Mouse (Mus musculus) thymus, postnatal 14 days (tissue): ENCODE data around the gene Adamts17.

Source experiments
- DNase-seq: peaks from one replicate; pipeline ENCODE4 v3.0.0; 2021

Gene Adamts17

DNA sequence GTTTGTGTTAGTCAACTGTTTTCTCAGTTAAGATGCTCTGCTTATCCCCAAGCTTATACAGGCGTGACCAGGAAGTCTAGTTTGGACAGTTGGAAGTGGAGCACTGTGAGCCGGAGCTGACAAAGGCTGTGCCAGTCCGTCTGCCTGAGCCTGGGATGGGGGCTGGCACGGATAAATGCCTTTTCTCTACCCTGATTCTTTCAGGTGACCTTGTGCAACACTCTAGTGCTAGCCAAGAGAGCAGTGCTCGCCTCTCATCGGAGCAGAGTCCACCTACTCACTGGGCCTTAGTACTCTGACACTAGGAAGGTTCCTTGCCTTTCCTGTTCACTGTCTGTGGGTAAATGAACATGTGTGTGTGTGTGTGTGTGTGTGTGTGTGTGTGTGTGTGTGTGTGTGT lies 95.5 kb downstream of the Adamts17 start:
- no peak for DNase-seq

GRCm38 (mm10) chr7:66936042-66936755 lies 96.7 kb downstream of the Adamts17 start:
- no peak for DNase-seq

- no peak for DNase-seq
Observed at GRCm38 (mm10) chr7:66936911-66937310, 97.4 kb downstream of the Adamts17 start.

DNA sequence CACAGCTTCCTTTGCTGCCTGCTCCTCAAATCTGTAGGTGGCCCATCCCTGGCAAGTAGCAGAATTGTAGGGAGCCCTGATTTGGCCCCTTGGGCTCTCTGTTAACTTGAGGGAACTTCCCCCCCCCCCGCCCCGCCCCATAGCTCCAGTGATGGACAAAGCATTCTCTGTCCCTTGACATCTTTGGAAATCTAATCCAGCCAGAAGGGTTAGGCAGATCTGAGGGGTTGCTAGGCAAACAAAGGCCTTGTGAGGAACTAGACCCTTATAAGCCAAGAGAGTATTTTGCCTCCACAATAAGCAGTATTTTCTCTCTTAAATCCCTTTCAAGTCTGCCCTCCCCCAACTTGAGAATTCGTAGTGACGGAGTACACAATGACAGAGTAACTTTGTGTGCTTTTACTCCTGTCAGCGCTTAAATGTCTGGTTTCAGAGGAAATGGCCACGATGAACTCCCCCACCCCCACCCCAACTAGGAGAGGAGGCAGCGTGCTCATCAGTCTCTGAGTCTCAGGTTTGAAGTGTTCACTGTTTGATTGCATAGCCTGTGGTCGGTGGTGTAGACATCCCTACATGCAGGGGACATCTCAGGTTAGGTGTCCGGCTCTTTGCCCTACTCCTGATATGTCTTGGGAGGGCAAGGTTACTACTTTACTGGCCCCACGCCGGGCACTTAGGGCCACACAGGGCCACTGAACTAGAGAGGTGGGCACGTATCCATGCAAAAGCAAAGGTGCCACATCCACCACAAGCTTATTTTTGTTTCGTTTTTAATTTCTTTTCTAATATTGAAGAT lies 99.7 kb downstream of the Adamts17 start:
- no peak for DNase-seq

DNA sequence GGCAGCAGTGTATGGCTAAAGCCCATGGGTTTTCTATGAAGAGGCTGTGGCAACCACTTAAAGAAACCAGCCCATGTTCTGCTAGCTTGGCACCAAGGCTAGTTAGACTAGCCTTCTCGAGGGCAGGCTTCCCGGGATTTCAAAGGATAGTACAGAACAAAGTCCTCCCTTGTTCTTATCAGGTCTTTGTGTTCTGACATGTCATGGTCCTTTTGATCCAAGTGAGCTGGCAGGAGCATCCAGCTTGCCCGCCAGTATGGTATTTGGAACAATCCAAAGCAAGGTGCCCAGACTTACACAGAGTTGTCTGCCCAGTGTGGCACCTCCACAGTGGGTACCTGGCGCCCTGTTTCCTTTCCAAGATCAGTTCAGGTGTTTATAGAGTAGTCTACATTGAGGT lies 101.2 kb downstream of the Adamts17 start:
- no peak for DNase-seq

DNA sequence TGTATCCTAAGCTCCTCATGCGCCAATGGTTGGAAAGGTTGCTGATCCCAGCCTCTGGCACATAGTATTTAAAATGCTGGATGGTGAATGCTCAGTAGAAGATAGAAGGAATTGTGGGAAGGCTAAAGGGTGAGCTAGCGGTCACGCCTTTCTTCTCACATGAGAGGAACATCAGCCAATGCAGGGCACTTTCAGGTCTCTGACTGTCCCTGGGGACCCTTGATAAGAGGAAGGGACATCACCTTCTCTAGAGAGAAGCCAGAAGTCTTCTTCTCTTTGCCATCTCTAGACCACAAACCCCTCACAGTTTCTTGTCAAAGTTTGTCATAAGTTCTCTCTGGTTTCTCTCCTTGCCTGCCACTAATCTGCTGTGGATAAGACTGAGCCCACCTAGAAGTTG lies 109.5 kb downstream of the Adamts17 start:
- DNase-seq = no peak

- DNase-seq = peak; percentile 2
Observed at GRCm38 (mm10) chr7:66952921-66953320, 113.4 kb downstream of the Adamts17 start.

DNA sequence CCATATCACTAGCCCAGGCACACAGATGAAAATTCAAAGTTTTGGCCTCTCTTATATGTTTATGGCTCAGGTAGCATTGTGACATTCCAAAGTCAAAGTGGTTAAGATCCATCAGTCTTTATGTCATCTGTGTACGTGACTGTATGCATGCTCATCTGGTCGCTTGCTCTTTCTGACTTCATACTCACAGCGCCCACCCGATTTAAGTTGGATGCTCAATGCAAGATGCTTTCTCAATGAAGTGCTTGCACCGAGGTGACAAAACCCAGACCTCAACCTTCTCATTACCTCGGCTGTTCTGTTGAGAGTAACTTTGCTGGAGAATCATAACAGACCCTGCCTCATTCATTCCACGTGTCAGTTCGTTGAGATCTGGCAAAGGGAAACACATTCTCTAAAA lies 114.5 kb downstream of the Adamts17 start:
- DNase-seq = no peak

DNA sequence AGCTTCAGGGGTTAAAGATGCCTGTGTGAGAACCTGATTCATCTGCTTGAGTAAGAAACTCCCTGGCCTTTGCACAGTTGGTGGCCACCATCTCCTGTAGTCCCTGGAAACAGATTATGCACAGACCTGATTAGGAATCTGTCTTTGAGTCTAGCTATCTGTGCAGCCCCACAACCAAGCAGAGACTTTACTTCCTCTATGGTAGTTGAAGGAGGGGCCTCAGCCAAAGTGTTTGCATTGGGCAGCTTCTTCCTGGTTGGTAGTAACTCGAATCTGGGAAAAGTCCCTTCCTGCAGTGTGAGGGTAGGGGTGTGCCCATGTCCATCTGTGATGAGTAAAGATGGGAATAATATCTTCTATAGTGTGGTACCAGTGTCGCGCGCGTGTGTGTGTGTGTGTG lies 115.2 kb downstream of the Adamts17 start:
- peak; percentile 3 for DNase-seq

- peak; percentile 2 for DNase-seq
Observed at GRCm38 (mm10) chr7:66955455-66955919, 116.0 kb downstream of the Adamts17 start.

- peak; percentile 2 for DNase-seq
Observed at GRCm38 (mm10) chr7:66955978-66956377, 116.4 kb downstream of the Adamts17 start.

GRCm38 (mm10) chr7:66957764-66958163 lies 118.2 kb downstream of the Adamts17 start:
- peak; percentile 1 for DNase-seq

DNA sequence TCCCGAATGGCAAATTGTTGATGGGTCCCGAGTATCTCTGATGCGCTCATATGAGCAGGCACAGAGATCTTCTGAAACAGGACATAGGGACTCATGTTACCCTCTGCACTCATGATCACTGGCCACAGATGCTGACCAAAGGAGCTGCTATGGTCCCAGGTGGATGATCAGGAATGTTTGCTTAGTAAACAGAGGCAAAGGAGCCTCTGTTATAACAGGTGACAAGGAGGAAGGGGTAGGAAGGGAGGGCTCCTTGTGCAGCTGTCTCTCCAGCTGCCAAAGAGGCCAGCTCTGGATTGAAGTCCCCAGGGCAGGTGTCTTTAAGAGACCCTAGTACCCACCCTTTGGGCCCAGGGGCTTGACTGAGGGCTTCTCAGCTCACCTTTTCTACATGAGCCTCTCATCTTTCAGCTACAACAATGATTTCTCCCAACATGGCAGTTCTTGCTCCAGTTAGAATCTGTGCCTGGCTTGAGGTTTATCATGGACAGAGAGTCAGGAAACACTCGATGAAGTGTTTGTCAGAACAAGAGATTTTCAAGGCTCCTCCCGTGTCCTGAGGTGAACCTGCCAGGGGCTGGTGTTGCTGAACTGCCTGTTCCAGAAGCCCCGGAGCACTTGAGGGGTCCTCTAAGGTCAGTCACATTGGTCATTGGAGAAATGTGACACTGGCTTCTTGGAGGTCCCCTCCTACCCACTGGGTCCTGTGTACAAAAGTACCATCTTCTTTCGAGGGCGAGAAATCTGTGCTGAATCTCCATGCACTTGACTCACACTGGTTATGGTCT lies 120.9 kb downstream of the Adamts17 start:
- peak; percentile 35 for DNase-seq

DNA sequence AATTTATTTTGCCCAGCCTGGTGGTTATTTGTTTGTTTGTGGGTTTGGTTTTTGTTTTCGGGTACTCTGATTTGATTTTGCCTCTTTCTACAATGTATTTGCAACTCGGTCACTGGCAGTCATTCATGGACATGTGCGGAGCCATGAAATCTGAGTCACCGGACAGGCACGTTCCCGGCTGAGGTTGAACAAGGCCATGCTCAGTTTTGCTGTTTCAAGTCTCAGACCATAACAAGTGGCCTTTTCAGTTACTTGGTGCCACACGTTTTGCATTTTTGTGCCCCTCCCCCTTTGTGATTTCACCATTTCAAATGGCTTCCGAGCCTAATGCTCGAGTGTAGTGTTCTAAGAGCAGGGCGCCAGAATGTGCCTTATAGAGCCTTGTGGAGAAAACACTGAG lies 123.2 kb downstream of the Adamts17 start:
- peak; percentile 1 for DNase-seq

DNA sequence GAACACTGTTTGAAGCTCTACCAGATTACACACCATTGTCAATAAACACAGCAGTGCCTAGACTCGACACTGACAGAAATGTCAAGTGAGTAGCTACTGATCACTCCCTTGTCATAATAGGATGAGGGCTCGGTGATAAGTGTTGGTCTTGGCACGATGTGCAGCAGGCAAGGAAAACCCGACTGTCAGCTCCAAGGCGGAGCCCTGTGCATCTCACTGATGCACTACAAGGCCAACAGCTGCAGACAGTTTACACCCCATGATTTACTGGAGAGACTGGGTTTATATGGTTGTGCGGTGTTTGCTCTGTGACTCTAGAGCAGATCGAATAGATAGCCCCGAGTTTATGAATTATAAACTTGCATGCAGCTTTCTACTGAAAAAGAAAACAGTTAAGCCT lies 124.0 kb downstream of the Adamts17 start:
- peak; percentile 2 for DNase-seq

GRCm38 (mm10) chr7:66966541-66967205 lies 127.1 kb downstream of the Adamts17 start:
- DNase-seq = peak; percentile 1

- peak; percentile 2 for DNase-seq
Observed at GRCm38 (mm10) chr7:66967206-66967919, 127.8 kb downstream of the Adamts17 start.

DNA sequence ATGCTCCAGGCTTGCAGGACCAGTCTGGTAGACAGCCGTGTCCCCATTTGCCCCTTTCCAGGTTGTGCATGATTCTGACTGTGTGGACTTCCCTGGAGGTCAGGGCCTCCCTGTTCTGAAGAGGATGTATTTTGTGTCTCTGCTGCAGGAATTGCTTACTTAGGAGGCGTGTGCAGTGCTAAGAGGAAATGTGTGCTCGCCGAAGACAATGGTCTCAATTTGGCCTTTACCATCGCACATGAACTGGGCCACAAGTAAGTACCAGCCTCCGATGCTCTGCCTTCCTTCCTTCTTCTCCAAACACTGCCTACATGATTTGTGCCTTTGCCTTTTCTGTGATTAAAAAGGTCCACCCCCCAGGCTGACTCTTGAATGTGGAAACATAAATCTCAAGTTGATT lies 129.1 kb downstream of the Adamts17 start:
- peak; percentile 6 for DNase-seq

- DNase-seq = peak; percentile 68
Observed at GRCm38 (mm10) chr7:66969199-66969598, 129.7 kb downstream of the Adamts17 start.

DNA sequence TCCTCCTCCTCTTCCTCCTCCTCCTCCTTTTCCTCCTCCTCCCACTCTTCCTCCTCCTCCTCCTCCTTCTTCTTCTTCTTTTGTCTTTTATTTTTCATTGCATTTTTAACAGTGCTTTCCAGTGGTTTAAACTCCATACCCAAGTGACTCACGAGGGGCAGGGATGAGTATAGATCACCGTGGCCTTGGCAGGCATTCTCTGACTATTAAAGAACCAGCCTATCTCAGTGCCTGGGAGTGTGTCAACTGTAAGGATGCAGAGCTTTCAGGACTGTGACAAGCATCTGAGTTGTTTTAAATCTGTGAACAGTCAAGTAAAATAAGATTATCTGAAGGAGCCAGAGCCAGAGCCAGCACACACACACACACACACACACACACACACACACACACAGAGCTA lies 130.7 kb downstream of the Adamts17 start:
- DNase-seq = no peak

- no peak for DNase-seq
Observed at GRCm38 (mm10) chr7:66970974-66971373, 131.4 kb downstream of the Adamts17 start.

GRCm38 (mm10) chr7:66974859-66975258 lies 135.3 kb downstream of the Adamts17 start:
- DNase-seq = peak; percentile 27
